In genomic region chr6:54040448-54040844, GRCm38 (mm10) we compare ENCODE assay signal across 8 mouse cellular contexts. TPM values are rescaled to one million over a fixed set of nuclear protein-coding genes. Genes with fewer than 3 reads are reported as not detected.
DNase-seq lines count a peak whose midpoint lies in the region; ATAC-seq and TF ChIP-seq lines count a peak whose summit lies in the region.

No protein-coding gene starts in this region.

- TF ChIP-seq POLR2A in liver, adult 2 months (IDR thresholded peaks at IDR 0.05; ENCODE audit: extremely low read depth, insufficient read depth, low read length), result no peak

- H3K9me3 ChIP-seq in embryonic facial prominence, embryonic 13.5 days, result no peaks in the 10 kb centered on the region
- H3K9me3 ChIP-seq in hindbrain, embryonic 16.5 days (ENCODE audit: control insufficient read depth, low read length), result no peaks in the 10 kb centered on the region
- no peaks in the 10 kb centered on the region for H3K9me3 ChIP-seq in midbrain, postnatal 0 days (ENCODE audit: low read length)

- H3K4me3 ChIP-seq in liver, adult 2 months (ENCODE audit: insufficient read depth, low read depth, low read length), result peak overlapping the region; percentile 77
- H3K4me3 ChIP-seq in embryonic facial prominence, embryonic 13.5 days, result peak overlapping the region; percentile 71
- H3K4me3 ChIP-seq in hindbrain, embryonic 16.5 days (ENCODE audit: low read length), result peak overlapping the region; percentile 73
- H3K4me3 ChIP-seq in midbrain, postnatal 0 days (ENCODE audit: low read depth, low read length), result peak overlapping the region; percentile 77

- peak overlapping the region; percentile 89 for H3K27ac ChIP-seq in liver, adult 2 months (replicated peaks; ENCODE audit: insufficient read depth, low read depth, low read length)
- 0 out of 2 replicates have a peak overlapping the region, but pooled peaks have one; percentile 55 for H3K27ac ChIP-seq in embryonic facial prominence, embryonic 13.5 days
- peak overlapping the region; percentile 93 for H3K27ac ChIP-seq in hindbrain, embryonic 16.5 days (ENCODE audit: low read depth, low read length)
- H3K27ac ChIP-seq in midbrain, postnatal 0 days (ENCODE audit: low read depth, low read length), result 0 out of 2 replicates have a peak overlapping the region, but pooled peaks have one; percentile 90

- no peak for DNase-seq in liver, adult 2 months (ENCODE audit: extremely low read depth, low read depth, low spot score)
- no peak for DNase-seq in liver
- no peak for DNase-seq in midbrain, postnatal 0 days (ENCODE audit: low spot score)
- DNase-seq in adrenal gland, postnatal 36 days, result no peak
- DNase-seq in right cerebral cortex, postnatal 14 days, result no peak
- DNase-seq in left cerebral cortex, adult 8-10 months (ENCODE audit: low spot score in 2 of 2), result no peak

- TF ChIP-seq CTCF in liver, adult 2 months (IDR thresholded peaks at IDR 0.05; ENCODE audit: low read depth, low read length), result no peak
- TF ChIP-seq CTCF in midbrain, postnatal 0 days (IDR thresholded peaks at IDR 0.05), result no peak

- WGBS in liver, adult 2 months, result 20% methylated on average over 9 of the region's 9 CpGs
- WGBS in embryonic facial prominence, embryonic 13.5 days, result 11% methylated on average over 9 of the region's 9 CpGs
- WGBS in hindbrain, embryonic 16.5 days, result 12% methylated on average over 9 of the region's 9 CpGs
- WGBS in midbrain, postnatal 0 days, result 14% methylated on average over 9 of the region's 9 CpGs

- H3K27me3 ChIP-seq in liver, adult 2 months (ENCODE audit: control insufficient read depth, insufficient read depth, low read length), result no peaks in the 10 kb centered on the region
- peaks cover 55% of the 10 kb centered on the region for H3K27me3 ChIP-seq in embryonic facial prominence, embryonic 13.5 days
- H3K27me3 ChIP-seq in hindbrain, embryonic 16.5 days (replicated peaks; ENCODE audit: control insufficient read depth, insufficient read depth, low read length), result no peaks in the 10 kb centered on the region
- H3K27me3 ChIP-seq in midbrain, postnatal 0 days (ENCODE audit: insufficient read depth, low read length), result no peaks in the 10 kb centered on the region

- no peaks in the 10 kb centered on the region for H3K36me3 ChIP-seq in liver, adult 2 months (ENCODE audit: control insufficient read depth, insufficient read depth, low read length)
- no peaks in the 10 kb centered on the region for H3K36me3 ChIP-seq in embryonic facial prominence, embryonic 13.5 days
- H3K36me3 ChIP-seq in hindbrain, embryonic 16.5 days (ENCODE audit: control insufficient read depth, insufficient read depth, low read length), result no peaks in the 10 kb centered on the region
- H3K36me3 ChIP-seq in midbrain, postnatal 0 days (ENCODE audit: insufficient read depth, low read length), result no peaks in the 10 kb centered on the region

- peak overlapping the region; percentile 87 for H3K9ac ChIP-seq in liver, adult 2 months (ENCODE audit: low read depth, low read length)
- peak overlapping the region; percentile 81 for H3K9ac ChIP-seq in embryonic facial prominence, embryonic 13.5 days
- peak overlapping the region; percentile 85 for H3K9ac ChIP-seq in hindbrain, embryonic 16.5 days (ENCODE audit: low read depth, low read length)
- H3K9ac ChIP-seq in midbrain, postnatal 0 days (replicated peaks; ENCODE audit: low read length, poor library complexity, severe bottlenecking), result peak overlapping the region; percentile 75; the same call in 1 of the 2 replicates

- H3K4me2 ChIP-seq in embryonic facial prominence, embryonic 13.5 days, result peak overlapping the region; percentile 96
- H3K4me2 ChIP-seq in hindbrain, embryonic 16.5 days (ENCODE audit: low read length), result peak overlapping the region; percentile 90
- H3K4me2 ChIP-seq in midbrain, postnatal 0 days (ENCODE audit: low read depth, low read length, poor library complexity, severe bottlenecking), result peak overlapping the region; percentile 93

- no peak for ATAC-seq in embryonic facial prominence, embryonic 13.5 days (ENCODE audit: insufficient number of reproducible peaks, insufficient read depth, low FRiP score, low TSS enrichment, low read depth)
- 0 out of 2 replicates have a peak, but pooled peaks have one; percentile 3 for ATAC-seq in hindbrain, embryonic 16.5 days
- ATAC-seq in midbrain, postnatal 0 days (ENCODE audit: low FRiP score), result no peak

- H3K4me1 ChIP-seq in liver, adult 2 months (ENCODE audit: control insufficient read depth, insufficient read depth, low read length), result peaks cover 20% of the 10 kb centered on the region; the same call in 1 of the 2 replicates
- H3K4me1 ChIP-seq in embryonic facial prominence, embryonic 13.5 days, result peaks cover 23% of the 10 kb centered on the region
- H3K4me1 ChIP-seq in hindbrain, embryonic 16.5 days (ENCODE audit: control insufficient read depth, insufficient read depth, low read depth, low read length), result peaks cover 10% of the 10 kb centered on the region; the same call in 1 of the 2 replicates
- H3K4me1 ChIP-seq in midbrain, postnatal 0 days (ENCODE audit: insufficient read depth, low read length), result 0 out of 2 replicates have a peak, but pooled peaks cover 12% of the 10 kb centered on the region

- H3K79me2 ChIP-seq in liver, adult 2 months (ENCODE audit: control insufficient read depth, insufficient read depth, low read length), result peaks cover 5% of the 10 kb centered on the region; the same call in 1 of the 2 replicates

RNA-seq across cellular contexts. Expression of gene Chn2, which starts 1.1 kb away (rescaled TPM):
- 36.2 and 46.2 TPM in 2 replicates for total RNA-seq in liver, adult 2 months (2014; rRNA removed)
- 35.6 and 37.3 TPM in 2 replicates for polyA plus RNA-seq in liver, adult 2 months (2012; rRNA removed)
- polyA plus RNA-seq in embryonic facial prominence, embryonic 13.5 days (2015; fragmentation: Nextera tagmentation; extraction: Ambion mirVana), result 6.9 and 9.7 TPM in 2 replicates
- polyA plus RNA-seq in hindbrain, embryonic 16.5 days (2015; fragmentation: Nextera tagmentation; extraction: Ambion mirVana), result 24.4 and 26.3 TPM in 2 replicates
- 31.8 and 36.4 TPM in 2 replicates for total RNA-seq in midbrain, postnatal 0 days (2014; rRNA removed)
- polyA plus RNA-seq in midbrain, postnatal 0 days (2015; fragmentation: Nextera tagmentation; extraction: Ambion mirVana), result 18.0 and 21.4 TPM in 2 replicates
- total RNA-seq in adrenal gland, postnatal 36 days (2021), result 10 to 100 TPM in 1 of 2 experiments, 1 to 10 TPM in 1; 5.5 to 15.6 TPM
- total RNA-seq in left cerebral cortex, adult 8-10 months (2022), result 10 to 100 TPM; 46.0 to 51.8 (median 47.8) TPM
